Mouse (Mus musculus): ENCODE measurements around the gene Med27. TPM values are rescaled to one million over a fixed set of nuclear protein-coding genes. Genes with fewer than 3 reads are reported as not detected.

Med27 gene
- polyA plus RNA-seq, 1 experiment from 2014 or later: 34.4 TPM

DNA sequence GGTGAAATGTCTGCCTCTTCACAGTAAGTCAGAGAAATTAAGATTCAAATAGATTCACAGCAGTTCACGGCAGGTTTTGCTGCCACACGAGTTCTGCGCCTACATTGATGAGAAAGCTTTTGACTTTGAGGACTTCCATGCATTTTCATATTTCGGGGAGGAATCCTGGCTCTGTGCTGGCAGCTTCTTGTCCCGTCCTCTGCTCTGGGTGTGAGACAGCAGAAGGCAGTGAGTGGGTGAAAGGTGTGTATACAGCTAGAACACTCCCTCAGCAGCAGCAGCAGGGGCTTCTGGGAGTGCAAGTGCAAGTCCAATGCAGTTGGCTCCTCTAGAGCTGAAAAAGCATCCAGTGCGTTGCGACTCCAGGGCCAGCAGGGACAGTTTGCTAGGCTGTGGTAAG is 53.6 kb downstream of the Med27 start:
- H3K27me3 ChIP-seq (replicated peaks): no peaks in the 10 kb centered on the region

DNA sequence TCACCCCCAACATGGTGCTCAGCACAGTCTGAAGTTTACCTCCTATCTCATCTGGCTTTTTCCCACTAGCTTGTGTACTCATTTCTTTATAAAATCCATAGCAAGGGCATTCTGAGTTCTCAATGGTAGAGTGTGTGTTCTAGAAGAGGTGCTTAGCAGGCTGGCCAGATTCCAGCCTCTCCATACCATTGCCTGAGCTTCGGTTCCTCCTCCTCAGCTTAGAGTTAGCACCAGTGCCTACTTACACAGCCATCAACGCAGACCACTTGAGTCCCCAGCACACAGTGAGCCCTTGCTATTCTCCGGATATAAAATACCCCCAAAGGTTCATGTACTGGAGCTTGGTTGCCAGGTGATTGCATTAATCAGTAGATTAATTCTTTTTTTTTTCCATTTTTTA is 54.2 kb downstream of the Med27 start:
- Histone ChIP-seq H3K4me3 (no peak overlapping the region), H3K9me3 (no peaks in the 10 kb centered on the region), H3K4me1 (peaks cover 32% of the 10 kb centered on the region), H3K9ac (no peak overlapping the region), H3K27me3 (replicated peaks) (no peaks in the 10 kb centered on the region), H3K4me2 (no peak overlapping the region), H3K27ac (replicated peaks) (no peak overlapping the region), H3K36me3 (no peaks in the 10 kb centered on the region)
- no peak for ATAC-seq (ENCODE audit: extremely low read depth, insufficient number of reproducible peaks, low FRiP score, low TSS enrichment)
- 63% methylated on average over 3 of the region's 3 CpGs for WGBS

More for the DNA sequence above, 53.6 kb downstream of the Med27 start:
- H3K36me3 ChIP-seq: no peaks in the 10 kb centered on the region
- no peaks in the 10 kb centered on the region for H3K9me3 ChIP-seq
- no peak overlapping the region for H3K9ac ChIP-seq
- 83% methylated on average over 7 of the region's 7 CpGs for WGBS
- no peak overlapping the region for H3K4me2 ChIP-seq
- H3K27ac ChIP-seq (replicated peaks): no peak overlapping the region
- ATAC-seq (ENCODE audit: extremely low read depth, insufficient number of reproducible peaks, low FRiP score, low TSS enrichment): no peak
- H3K4me1 ChIP-seq: peaks cover 26% of the 10 kb centered on the region
- H3K4me3 ChIP-seq: no peak overlapping the region

DNA sequence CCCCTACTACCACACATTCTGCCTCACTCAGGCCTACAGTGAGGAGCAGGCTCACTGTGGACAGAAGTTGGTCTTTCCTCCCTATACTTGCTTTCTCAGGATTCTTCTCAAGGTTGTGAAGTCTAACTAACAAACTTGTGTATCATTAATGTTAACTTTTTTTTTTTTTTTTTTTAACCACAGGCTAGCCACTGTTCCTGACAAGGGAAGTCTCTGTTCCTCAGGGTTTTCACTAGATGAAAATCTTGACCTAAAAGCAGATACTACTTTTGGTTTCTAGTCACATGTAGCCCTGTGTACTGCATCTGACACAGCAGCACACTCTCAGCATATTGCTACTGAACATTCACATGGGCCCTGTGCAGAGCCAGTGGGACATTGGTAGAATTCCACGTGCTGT is 55.2 kb downstream of the Med27 start:
- no peak overlapping the region for H3K4me3 ChIP-seq
- WGBS: 78% methylated on average over 1 of the region's 1 CpGs
- no peak overlapping the region for H3K9ac ChIP-seq
- peaks cover 33% of the 10 kb centered on the region for H3K4me1 ChIP-seq
- H3K4me2 ChIP-seq: no peak overlapping the region
- H3K9me3 ChIP-seq: no peaks in the 10 kb centered on the region
- H3K36me3 ChIP-seq: no peaks in the 10 kb centered on the region
- no peak overlapping the region for H3K27ac ChIP-seq (replicated peaks)
- no peak for ATAC-seq (ENCODE audit: extremely low read depth, insufficient number of reproducible peaks, low FRiP score, low TSS enrichment)
- H3K27me3 ChIP-seq (replicated peaks): no peaks in the 10 kb centered on the region

DNA sequence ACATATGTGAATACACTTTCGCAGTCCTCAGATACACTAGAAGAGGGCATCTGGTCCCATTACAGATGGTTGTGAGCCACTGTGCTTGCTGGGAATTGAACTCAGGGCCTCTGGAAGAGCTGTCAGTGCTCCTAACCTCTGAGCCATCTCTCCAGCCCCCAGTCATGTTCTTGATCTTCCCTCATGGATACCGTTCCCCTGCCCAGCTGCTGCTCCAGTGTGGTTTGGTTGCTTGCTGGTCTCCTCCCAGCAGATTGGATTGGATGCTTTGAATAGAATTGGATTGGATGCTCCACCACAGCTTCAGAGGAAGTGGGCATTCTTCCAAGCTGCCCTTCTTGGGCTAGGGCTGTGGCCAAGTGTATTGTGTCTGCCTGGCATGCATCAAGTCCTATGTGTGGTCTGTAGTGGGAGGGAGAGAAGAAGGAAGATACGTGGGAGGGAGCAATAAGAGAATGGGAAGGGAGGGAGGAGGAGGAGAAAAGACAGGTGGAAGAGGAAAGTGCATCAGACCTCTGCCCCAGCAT is 56.0 kb downstream of the Med27 start:
- H3K9ac ChIP-seq: no peak overlapping the region
- H3K4me3 ChIP-seq: no peak overlapping the region
- 70% methylated on average over 3 of the region's 3 CpGs for WGBS
- no peaks in the 10 kb centered on the region for H3K27me3 ChIP-seq (replicated peaks)
- H3K4me1 ChIP-seq: peaks cover 33% of the 10 kb centered on the region
- no peak for ATAC-seq (ENCODE audit: extremely low read depth, insufficient number of reproducible peaks, low FRiP score, low TSS enrichment)
- no peaks in the 10 kb centered on the region for H3K36me3 ChIP-seq
- no peaks in the 10 kb centered on the region for H3K9me3 ChIP-seq
- no peak overlapping the region for H3K27ac ChIP-seq (replicated peaks)
- no peak overlapping the region for H3K4me2 ChIP-seq

DNA sequence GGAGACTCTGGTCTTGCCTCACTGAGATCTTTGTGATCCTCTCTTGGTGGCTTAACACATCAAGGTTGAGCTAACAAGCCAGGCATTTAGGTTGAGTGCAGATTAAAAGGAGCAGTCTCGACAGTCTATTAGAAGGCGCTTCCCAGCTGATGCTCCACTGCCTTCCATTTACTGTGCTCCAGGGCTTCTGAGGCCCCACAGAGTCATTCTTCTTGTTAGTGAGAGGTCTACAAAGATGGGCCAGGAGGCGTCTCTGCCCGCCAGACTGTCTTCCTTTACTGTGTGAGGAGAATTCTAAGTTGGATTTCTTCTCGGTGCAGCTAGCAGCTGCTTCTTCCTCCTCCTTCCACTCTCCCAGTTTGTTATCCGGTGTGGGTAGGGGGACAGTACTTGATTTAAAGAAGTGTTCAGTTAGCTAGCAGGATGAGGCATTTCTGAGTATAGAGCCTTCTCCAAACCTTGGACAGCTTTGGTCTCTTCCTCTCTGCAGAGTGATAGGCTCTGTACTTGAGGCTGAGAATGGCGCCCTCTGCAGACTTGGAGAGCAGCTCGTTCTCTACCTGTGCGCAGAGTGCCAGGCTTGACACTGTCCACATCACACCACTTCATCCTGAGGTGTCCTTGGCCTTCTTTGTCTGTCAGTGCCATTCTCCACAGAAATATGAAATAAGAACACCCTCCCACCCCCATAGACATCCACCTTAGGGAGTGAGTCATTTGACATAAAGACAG is 57.3 kb downstream of the Med27 start:
- no peaks in the 10 kb centered on the region for H3K9me3 ChIP-seq
- H3K27me3 ChIP-seq (replicated peaks): no peaks in the 10 kb centered on the region
- no peak overlapping the region for H3K4me2 ChIP-seq
- H3K36me3 ChIP-seq: no peaks in the 10 kb centered on the region
- ATAC-seq (ENCODE audit: extremely low read depth, insufficient number of reproducible peaks, low FRiP score, low TSS enrichment): no peak
- H3K9ac ChIP-seq: no peak overlapping the region
- H3K4me1 ChIP-seq: peaks cover 28% of the 10 kb centered on the region
- no peak overlapping the region for H3K4me3 ChIP-seq
- no peak overlapping the region for H3K27ac ChIP-seq (replicated peaks)
- WGBS: 72% methylated on average over 9 of the region's 9 CpGs

DNA sequence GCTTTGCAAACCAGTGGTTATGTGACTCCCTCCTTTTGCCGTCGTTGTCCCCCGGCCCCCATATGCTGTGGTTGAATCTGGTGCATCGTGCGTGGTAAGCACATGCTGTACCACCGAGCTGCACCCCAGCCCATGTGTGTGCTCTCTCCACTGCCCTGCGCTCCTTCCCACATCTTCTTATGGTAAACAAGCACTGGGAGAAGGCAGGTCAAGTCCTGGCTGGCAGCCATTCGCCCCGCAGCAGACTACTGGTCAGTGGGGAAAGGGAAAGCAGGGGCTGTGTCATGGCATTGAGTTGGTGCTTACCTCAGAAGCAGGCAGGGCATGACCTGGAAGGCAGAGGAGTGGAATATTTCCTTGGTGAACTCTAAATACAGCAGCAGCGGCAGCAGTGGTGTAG is 58.3 kb downstream of the Med27 start:
- 77% methylated on average over 10 of the region's 10 CpGs for WGBS
- peaks cover 28% of the 10 kb centered on the region for H3K4me1 ChIP-seq
- no peaks in the 10 kb centered on the region for H3K27me3 ChIP-seq (replicated peaks)
- no peak overlapping the region for H3K9ac ChIP-seq
- no peaks in the 10 kb centered on the region for H3K36me3 ChIP-seq
- no peak overlapping the region for H3K4me3 ChIP-seq
- ATAC-seq (ENCODE audit: extremely low read depth, insufficient number of reproducible peaks, low FRiP score, low TSS enrichment): no peak
- H3K9me3 ChIP-seq: no peaks in the 10 kb centered on the region
- no peak overlapping the region for H3K4me2 ChIP-seq
- H3K27ac ChIP-seq (replicated peaks): no peak overlapping the region

DNA sequence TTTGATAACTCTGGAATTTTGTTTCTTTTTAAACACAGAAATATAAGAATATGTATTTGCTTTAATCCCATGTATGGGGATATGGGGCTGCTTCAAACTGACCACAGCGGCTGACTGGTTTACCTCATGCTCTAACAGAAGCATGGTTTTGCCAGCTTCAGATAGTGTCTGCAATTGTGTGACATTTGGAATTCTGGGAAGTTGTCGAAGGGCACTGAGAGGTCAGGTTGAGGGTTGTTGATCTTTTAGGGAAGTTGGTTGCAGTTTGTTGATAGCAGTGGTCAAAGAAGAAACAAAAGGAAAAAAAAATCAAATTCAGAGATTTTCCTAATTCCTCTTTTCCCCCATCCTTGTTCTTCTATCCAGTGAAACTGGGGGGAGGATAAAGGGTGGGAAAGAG is 59.2 kb downstream of the Med27 start:
- Histone ChIP-seq H3K36me3 (no peaks in the 10 kb centered on the region), H3K4me2 (no peak overlapping the region), H3K9me3 (no peaks in the 10 kb centered on the region), H3K9ac (no peak overlapping the region), H3K27ac (replicated peaks) (no peak overlapping the region), H3K4me1 (peaks cover 28% of the 10 kb centered on the region), H3K27me3 (replicated peaks) (no peaks in the 10 kb centered on the region), H3K4me3 (no peak overlapping the region)
- ATAC-seq (ENCODE audit: extremely low read depth, insufficient number of reproducible peaks, low FRiP score, low TSS enrichment): no peak
- WGBS: 68% methylated on average over 2 of the region's 2 CpGs

DNA sequence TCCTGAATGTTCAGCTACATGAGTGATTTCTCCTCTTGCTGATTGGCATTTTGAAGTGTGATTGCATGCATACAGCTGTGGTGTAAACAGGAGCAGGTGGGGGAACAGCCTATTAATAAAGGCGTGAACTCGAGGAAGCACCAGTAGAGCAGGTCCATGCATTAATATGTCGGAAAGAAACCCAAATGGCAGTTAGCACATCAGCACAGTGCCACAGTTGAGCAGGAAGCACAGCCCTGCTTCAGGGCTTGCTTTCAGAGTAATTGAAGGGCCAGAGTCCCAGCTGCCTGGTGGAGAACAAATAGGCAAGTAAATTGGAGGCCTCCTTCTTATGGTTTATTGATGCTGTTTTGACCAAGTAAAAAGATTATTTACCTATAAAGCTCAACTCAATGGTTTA is 60.7 kb downstream of the Med27 start:
- Histone ChIP-seq H3K4me2 (no peak overlapping the region), H3K27ac (replicated peaks) (no peak overlapping the region), H3K27me3 (replicated peaks) (no peaks in the 10 kb centered on the region), H3K36me3 (no peaks in the 10 kb centered on the region), H3K9ac (no peak overlapping the region), H3K4me1 (peaks cover 31% of the 10 kb centered on the region), H3K9me3 (no peaks in the 10 kb centered on the region), H3K4me3 (no peak overlapping the region)
- WGBS: 87% methylated on average over 3 of the region's 3 CpGs
- ATAC-seq (ENCODE audit: extremely low read depth, insufficient number of reproducible peaks, low FRiP score, low TSS enrichment): no peak

DNA sequence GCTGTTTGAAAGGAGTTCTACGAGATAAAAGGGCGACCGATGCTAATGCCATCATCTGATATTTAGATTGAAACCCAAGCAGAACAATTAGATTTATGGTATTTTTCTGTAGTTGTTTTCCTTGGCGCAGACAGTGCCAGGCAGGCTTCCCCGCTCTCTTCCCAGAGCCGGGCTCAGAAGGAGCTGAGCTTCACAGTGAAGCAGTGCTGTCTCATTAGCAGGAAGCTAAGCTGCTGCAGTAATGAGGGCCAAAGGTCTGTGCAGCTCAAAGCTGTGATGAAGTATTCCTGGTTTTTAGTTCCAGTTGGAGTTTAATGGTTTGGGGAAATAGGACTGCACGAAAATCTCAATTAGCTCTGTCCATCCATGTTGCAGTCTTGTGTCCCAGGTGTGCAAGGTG is 61.1 kb downstream of the Med27 start:
- H3K4me2 ChIP-seq: no peak overlapping the region
- no peak for ATAC-seq (ENCODE audit: extremely low read depth, insufficient number of reproducible peaks, low FRiP score, low TSS enrichment)
- H3K9ac ChIP-seq: no peak overlapping the region
- no peaks in the 10 kb centered on the region for H3K36me3 ChIP-seq
- WGBS: 83% methylated on average over 7 of the region's 7 CpGs
- H3K4me3 ChIP-seq: no peak overlapping the region
- H3K9me3 ChIP-seq: no peaks in the 10 kb centered on the region
- H3K27ac ChIP-seq (replicated peaks): no peak overlapping the region
- H3K27me3 ChIP-seq (replicated peaks): no peaks in the 10 kb centered on the region
- peaks cover 31% of the 10 kb centered on the region for H3K4me1 ChIP-seq

DNA sequence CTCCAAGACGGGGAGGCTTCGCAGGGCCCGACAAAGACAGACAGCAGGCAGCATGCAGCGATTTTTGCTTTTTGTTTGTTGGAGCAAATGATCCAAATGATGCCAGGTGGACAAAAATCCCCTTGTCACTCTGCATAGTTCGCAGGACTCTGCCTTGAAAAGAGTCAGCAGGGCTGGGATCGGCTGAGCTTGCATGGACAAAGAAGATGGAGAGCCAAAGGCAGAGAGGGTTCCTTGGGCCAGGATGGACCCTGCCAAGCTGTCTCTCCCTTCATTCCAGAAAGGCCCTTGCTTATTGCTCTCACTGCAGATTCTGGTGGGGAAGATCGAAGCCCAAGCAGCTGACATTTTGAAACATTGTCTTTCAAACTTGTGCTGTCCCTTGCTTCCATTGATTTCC is 64.3 kb downstream of the Med27 start:
- ATAC-seq (ENCODE audit: extremely low read depth, insufficient number of reproducible peaks, low FRiP score, low TSS enrichment): no peak
- WGBS: 92% methylated on average over 7 of the region's 7 CpGs

DNA sequence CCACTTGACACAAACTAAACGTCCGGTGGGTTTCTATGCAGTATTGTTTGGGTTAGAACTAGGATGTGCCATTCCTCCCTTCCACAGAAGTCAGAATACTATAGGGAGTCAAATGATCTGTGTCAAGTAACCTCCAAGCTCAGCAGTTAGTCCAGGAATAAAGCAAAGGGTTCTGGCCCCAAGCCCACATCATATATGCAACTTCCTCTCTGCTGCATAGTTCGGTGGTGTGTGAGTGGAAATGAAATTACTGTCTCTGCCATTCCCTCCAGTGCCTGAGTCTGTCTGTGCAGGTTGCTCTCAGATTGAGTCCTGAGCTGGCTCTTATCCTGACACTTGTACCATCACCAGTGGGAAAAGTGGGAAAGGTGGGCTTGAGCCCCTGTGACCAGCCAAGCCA is 65.8 kb downstream of the Med27 start:
- H3K4me3 ChIP-seq: no peak overlapping the region

More for the DNA sequence above, 64.3 kb downstream of the Med27 start:
- Histone ChIP-seq H3K27me3 (replicated peaks) (no peaks in the 10 kb centered on the region), H3K9me3 (no peaks in the 10 kb centered on the region), H3K4me3 (no peak overlapping the region), H3K4me2 (no peak overlapping the region), H3K9ac (no peak overlapping the region), H3K36me3 (no peaks in the 10 kb centered on the region), H3K4me1 (peaks cover 28% of the 10 kb centered on the region), H3K27ac (replicated peaks) (no peak overlapping the region)

More for the DNA sequence above, 65.8 kb downstream of the Med27 start:
- Histone ChIP-seq H3K27me3 (replicated peaks) (no peaks in the 10 kb centered on the region), H3K4me2 (no peak overlapping the region), H3K36me3 (no peaks in the 10 kb centered on the region), H3K9ac (no peak overlapping the region), H3K9me3 (no peaks in the 10 kb centered on the region), H3K27ac (replicated peaks) (no peak overlapping the region), H3K4me1 (peaks cover 28% of the 10 kb centered on the region)
- ATAC-seq (ENCODE audit: extremely low read depth, insufficient number of reproducible peaks, low FRiP score, low TSS enrichment): no peak
- WGBS: 63% methylated on average over 3 of the region's 3 CpGs

All from heart, embryonic 13.5 days (tissue).